Mouse (Mus musculus): ENCODE measurements at regions not wholly inside any gene's neighbourhood (a gene's known extent, or its start where the extent isn't known, plus 50 kb on each side); places are given as distances from the start of the nearest gene placed in this dataset.
A peak's percentile ranks its signal among the peaks of the same experiment; 100 is the strongest.
"Not testable (repeated sequence)": the region's sequence is repeated elsewhere in the genome, so short reads cannot be mapped to it uniquely, and the experiment has no call there.

GRCm38 (mm10) chr14:87612871-87613270, 196.4 kb downstream of the Tdrd3 start:
- DNase-seq (ENCODE audit: low read depth, low spot score), result no peak

DNA sequence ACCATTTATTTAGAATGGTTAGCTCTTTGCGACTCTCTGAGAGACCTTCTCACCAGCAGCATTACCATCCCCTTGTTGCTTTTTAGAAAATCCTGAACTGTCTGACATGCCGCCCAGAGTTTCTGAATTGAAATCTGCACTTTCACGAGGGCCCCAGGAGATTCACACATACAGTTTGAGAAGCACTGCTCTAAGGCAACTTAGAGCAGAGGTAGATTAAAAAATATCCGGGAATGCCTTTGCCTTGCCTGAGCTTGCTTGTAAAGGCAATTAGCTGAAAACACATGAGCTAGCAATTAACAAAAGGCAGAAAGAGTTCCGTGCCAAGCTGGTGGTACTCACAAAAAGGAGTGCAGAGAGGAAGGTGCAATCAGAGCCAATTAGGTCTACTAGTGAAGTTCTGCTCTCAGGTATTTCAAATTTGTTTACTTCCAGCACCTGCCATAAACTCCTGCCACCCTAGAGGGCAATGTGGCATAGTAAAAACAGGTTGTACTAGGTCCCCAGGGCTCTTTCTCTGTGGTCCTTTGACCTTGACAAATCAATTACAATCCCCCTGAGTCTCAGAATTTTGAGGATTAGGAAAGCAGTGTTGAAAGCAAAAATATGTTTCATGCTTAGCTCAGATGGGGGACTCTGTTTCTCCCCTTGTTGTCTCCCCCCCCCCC, 203.1 kb downstream of the Tdrd3 start:
- peak; percentile 46 for DNase-seq (ENCODE audit: low read depth, low spot score)

DNA sequence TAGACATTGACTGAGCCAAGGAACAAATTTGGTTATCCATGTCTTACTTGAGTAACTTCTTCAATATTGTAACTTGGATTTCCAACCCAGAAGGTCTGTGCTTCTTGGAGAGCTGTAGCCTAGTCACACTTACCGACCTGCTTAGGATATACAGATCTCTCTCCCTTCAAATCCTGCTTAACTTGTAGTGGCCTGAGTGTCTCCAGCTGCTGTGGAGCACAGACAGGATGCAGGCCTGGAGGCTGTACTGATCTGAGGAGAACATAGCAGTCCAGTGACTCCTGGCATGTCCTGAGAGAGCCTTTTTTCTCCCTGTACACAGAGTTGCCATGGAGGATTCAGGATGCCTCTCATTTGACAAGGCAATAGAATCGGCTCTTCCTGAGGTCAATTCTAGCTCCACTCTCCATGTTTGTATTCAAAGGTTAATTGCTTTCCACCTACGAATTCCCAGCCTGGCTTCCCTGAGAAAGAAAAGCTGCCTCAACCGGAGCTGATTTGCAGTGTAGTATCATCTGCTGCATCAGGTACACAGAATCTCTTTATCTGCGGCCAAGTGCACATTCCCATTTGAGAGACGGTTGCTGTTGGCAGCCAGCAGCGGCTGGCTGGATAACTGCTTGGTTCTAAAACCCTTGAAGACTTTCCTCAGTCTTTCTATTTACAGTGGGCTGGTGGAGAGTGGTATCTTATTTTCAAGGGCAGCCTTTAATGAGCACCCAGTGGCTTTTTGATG, 214.8 kb downstream of the Tdrd3 start:
- no peak for DNase-seq (ENCODE audit: low read depth, low spot score)

DNA sequence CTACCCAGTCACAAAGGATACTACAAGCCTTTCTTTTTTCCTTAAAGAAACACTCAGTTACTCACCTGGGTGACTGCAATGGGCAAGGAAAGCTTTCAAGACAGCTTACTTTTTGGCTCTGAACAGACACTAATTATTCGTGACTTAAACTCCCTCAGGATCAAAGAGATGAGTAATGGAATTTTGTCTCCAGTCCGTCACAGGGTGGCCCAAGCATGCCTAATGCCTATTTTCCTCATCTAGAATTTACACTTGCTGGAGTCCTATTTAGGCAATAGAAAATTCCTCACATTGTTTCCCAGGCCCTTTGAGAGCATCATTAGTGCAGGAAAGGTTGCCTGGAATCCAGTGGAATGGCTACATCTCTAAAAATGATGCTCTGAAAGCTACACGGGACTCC, 218.2 kb downstream of the Tdrd3 start:
- DNase-seq (ENCODE audit: low read depth, low spot score), result no peak

GRCm38 (mm10) chr14:87637131-87637530, 220.7 kb downstream of the Tdrd3 start:
- DNase-seq (ENCODE audit: low read depth, low spot score), result no peak

DNA sequence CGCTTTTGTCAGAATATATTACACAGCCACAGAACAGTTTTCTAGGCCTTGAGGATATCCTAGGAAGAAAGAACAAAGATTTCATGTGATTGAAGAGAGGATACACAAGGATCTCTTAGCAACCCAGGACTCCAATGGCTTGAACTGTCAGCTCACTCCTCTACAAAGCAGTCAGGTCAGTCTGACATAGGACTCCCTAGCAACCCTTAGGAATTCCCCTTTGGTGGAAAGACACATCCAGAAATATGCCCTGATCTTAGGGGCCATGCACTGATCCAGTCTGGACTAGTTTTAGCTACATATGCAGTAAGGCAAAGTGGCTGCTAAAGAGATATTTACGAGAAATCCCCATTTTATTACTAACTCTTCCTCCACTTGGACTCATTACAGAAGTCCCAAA, 251.5 kb downstream of the Tdrd3 start:
- no peak for DNase-seq (ENCODE audit: low read depth, low spot score)

- no peak for DNase-seq (ENCODE audit: low read depth, low spot score)
These were observed 253.1 kb downstream of the Tdrd3 start for GRCm38 (mm10) chr14:87669496-87669895.

DNA sequence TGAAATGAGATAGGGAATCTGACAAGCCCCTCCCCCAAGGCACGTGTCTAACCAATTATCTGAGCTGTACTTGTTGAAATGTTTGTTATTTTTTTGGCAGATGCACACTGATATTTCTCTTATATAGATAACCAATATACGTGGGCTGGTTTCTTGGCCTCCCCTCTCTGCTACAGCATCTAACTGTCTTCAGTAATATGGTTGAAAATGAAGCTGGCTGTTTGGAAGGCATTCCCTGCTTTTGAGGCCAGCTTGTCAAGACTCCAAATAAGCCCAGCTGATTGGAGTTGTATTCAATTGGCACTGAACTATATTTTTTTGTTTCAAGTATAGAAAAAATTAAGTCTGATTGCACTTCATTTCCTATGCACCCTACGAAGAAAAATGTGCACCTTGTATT, 264.3 kb downstream of the Tdrd3 start:
- no peak for DNase-seq (ENCODE audit: low read depth, low spot score)

- DNase-seq (ENCODE audit: low read depth, low spot score), result not testable (repeated sequence)
These were observed 266.8 kb downstream of the Tdrd3 start for GRCm38 (mm10) chr14:87683091-87683806.

GRCm38 (mm10) chr14:87689866-87690265, 273.4 kb downstream of the Tdrd3 start:
- no peak for DNase-seq (ENCODE audit: low read depth, low spot score)

- DNase-seq (ENCODE audit: low read depth, low spot score), result no peak
These were observed 320.0 kb downstream of the Tdrd3 start for GRCm38 (mm10) chr14:87736456-87736855.

- peak; percentile 1 for DNase-seq (ENCODE audit: low read depth, low spot score)
These were observed 329.1 kb downstream of the Tdrd3 start for GRCm38 (mm10) chr14:87745524-87745923.

DNA sequence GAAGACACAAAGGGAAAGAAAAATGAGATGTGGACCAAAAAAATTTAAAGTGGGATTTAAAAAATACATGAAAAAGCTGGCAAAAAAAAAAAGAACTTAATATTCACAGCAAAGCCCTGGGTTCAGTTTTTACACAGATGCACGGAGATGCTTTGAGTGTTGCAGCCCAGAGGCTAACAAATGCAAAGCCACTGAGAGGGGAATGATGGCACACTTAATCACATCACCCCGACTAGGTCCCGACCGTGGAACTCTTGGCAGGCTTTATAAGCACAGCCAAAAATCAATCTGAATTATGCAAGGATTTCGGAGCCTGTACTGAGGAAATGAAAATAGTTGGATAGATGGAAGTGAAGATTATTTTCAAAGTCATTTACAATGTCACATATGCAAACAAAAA, 329.6 kb downstream of the Tdrd3 start:
- no peak for DNase-seq (ENCODE audit: low read depth, low spot score)

DNA sequence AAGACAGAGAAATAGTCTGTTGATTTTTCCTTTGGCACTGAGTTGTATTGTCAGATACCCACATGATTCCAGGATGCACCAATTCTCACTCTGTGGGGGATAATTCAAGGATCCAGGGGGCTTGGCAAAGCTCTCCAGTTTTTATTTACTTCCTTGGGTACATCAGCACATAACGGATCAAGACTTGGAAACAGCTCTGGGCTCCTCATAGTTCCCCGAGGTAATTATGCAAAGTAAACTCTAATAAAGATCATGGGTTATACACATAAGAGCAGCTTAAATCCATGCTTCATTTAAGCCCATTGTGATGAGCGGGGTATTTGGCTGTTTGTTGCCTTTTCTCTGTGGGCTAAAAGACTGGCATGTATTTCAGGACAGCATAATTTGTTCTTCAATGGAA, 332.6 kb downstream of the Tdrd3 start:
- no peak for DNase-seq (ENCODE audit: low read depth, low spot score)

- DNase-seq (ENCODE audit: low read depth, low spot score), result no peak
These were observed 333.3 kb downstream of the Tdrd3 start for GRCm38 (mm10) chr14:87749762-87750161.

GRCm38 (mm10) chr14:87750665-87751170, 334.3 kb downstream of the Tdrd3 start:
- DNase-seq (ENCODE audit: low read depth, low spot score), result no peak

DNA sequence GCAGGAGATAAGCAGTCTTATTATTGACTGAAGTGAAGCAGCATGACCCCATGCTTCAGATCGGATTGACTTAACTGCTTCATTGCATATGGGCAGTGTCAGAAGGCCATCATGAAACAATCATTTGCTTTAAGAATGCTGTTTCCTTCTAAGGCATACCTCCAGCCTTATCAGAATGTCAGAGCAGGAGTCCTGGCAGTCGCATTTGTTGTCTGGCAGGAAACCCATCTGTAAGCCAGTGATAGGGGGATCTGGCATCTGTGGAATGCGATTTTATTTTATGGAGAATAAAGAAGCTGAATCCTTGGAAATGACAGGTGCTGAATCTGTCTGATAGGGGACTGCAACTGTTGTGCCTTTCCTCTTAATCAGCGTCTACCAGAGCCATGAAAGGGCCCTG, 338.3 kb downstream of the Tdrd3 start:
- DNase-seq (ENCODE audit: low read depth, low spot score), result no peak

DNA sequence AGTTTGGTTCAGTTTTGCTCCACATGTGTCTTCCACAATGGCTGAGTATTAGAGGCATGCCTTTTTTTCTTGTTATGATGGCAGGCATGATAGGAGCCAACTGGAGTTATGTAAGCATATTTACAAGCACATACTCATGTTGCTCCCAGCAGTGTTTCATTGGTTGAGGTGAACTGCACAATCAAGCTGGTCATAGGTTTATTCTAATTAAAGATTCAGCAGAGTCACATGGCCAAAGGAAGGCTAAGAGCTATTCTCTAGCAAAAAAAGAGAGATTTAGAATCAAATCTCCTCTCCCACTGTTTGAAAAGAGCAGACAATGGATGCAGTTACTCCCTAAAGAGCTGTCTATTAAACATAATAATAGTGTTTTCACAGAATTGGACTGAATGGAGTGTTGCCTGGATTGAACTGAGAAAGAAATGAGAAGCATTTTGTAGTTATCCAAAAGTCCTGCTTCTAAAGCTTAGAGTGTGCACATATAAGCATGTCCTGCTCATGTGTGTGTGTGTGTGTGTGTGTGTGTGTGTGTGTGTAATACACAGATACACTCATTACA, 359.0 kb downstream of the Tdrd3 start:
- no peak for DNase-seq (ENCODE audit: low read depth, low spot score)

DNA sequence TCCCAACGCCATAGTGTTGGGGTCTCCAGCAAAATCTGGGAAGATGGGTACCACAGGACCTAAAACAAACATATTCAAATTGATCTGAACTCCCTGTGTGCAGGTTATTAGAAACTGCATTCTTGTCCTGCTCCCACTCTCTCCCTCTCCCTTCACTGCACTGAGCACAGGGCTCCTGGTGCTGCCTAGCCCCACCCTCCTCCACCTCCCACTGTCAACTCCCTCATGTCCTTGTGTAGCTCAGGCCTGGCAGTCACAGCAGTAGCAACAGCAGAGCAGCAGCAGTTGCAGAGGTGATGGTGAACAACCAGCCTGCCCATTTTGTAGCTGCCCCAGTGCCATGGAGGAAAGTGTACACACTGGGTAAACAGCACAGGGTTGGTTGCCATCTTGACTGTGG, 383.4 kb downstream of the Tdrd3 start:
- DNase-seq (ENCODE audit: low read depth, low spot score), result no peak

GRCm38 (mm10) chr14:87809664-87810063, 393.2 kb downstream of the Tdrd3 start:
- not testable (repeated sequence) for DNase-seq (ENCODE audit: low read depth, low spot score)

DNA sequence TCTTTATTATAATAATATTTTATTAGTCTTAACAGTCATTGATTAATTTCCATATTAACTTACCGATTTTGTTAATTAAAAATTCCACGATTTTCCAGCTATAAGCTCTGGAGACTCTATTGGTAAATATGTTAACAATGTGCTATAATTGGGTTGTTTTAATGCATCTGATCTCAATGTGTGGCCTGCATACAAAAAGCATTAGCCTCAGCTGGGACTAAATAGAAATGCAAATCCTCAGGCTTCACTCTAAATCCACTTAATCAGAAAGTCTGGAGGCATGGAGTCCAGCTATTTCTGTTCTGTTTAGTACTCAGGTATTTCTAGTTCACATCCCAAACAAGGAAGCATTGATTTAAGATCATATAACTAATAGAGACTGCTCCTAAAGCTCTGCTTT, 427.7 kb downstream of the Tdrd3 start:
- no peak for DNase-seq (ENCODE audit: low read depth, low spot score)

- DNase-seq (ENCODE audit: low read depth, low spot score), result no peak
These were observed 445.0 kb downstream of the Tdrd3 start for GRCm38 (mm10) chr14:87861486-87861885.

Measured in forelimb bud, embryonic 11.5 days (tissue).